Mouse (Mus musculus) heart, postnatal 36 days (tissue): ENCODE results near the gene Itpkb. TPM values are rescaled to one million over a fixed set of nuclear protein-coding genes. Genes with fewer than 3 reads are reported as not detected.
A peak's percentile ranks its signal among the peaks of the same experiment; 100 is the strongest.

Experiments
- DNase-seq, 2 experiments: peaks; one replicate each; pipeline ENCODE4 v3.0.0; 2021 to 2022
- intact Hi-C: fragments of 180-260 bp; cut with DNase I; formaldehyde crosslinking; loops from one replicate; pipeline ENCODE4 v1.15.1; 2025
- total RNA-seq, 2 experiments: library from RNA; stranded (reverse); gene quantifications; 2 replicates each; pipeline ENCODE4 v1.2.3; 2021

Itpkb gene
- total RNA-seq, 2 experiments from 2014 or later, result 55.1 to 60.7 TPM

- no peak for DNase-seq
- intact Hi-C loops, result no loop called here
These were observed 16.5 kb upstream of the Itpkb start for GRCm38 (mm10) chr1:180313517-180314440.

GRCm38 (mm10) chr1:180314641-180315040 lies 15.6 kb upstream of the Itpkb start:
- DNase-seq, result no peak
- intact Hi-C loops, result no loop called here

GRCm38 (mm10) chr1:180315127-180315526 lies 15.2 kb upstream of the Itpkb start:
- intact Hi-C loops, result no loop called here
- DNase-seq, result no peak

GRCm38 (mm10) chr1:180317450-180317849 lies 12.8 kb upstream of the Itpkb start:
- no peak for DNase-seq
- intact Hi-C loops, result no loop called here

- intact Hi-C loops, result no loop called here
- no peak for DNase-seq
These were observed 11.9 kb upstream of the Itpkb start for GRCm38 (mm10) chr1:180318407-180318806.

- intact Hi-C loops, result no loop called here
- DNase-seq, result no peak
These were observed 10.4 kb upstream of the Itpkb start for GRCm38 (mm10) chr1:180319895-180320294.

- DNase-seq, result no peak
- intact Hi-C loops, result no loop called here
These were observed 7.4 kb upstream of the Itpkb start for GRCm38 (mm10) chr1:180322896-180323295.

GRCm38 (mm10) chr1:180323491-180323890 lies 6.8 kb upstream of the Itpkb start:
- no peak for DNase-seq
- intact Hi-C loops, result no loop called here

GRCm38 (mm10) chr1:180324271-180324670 lies 6.0 kb upstream of the Itpkb start:
- DNase-seq, result no peak
- intact Hi-C loops, result no loop called here

GRCm38 (mm10) chr1:180328794-180329665 lies 1.3 kb upstream of the Itpkb start:
- intact Hi-C loops, result no loop called here
- DNase-seq, result no peak

- intact Hi-C loops, result loop anchor here (1.0 to 2.0 kb wide), 4 partner anchors 27 to 78 kb away; no protein-coding TSS in a partner anchor
- DNase-seq, result no peak
These were observed 579 bp upstream of the Itpkb start for GRCm38 (mm10) chr1:180329706-180330105.

- intact Hi-C loops, result loop anchor here (1.0 to 2.0 kb wide), 5 partner anchors 28 to 76 kb away; no protein-coding TSS in a partner anchor
- DNase-seq, result peak; percentile 58 to 83
These were observed 641 bp downstream of the Itpkb start for GRCm38 (mm10) chr1:180330707-180331545.

- intact Hi-C loops, result loop anchor here (1.0 to 2.0 kb wide), 4 partner anchors 29 to 63 kb away; no protein-coding TSS in a partner anchor
- DNase-seq, result peak; percentile 50 to 66
These were observed 1.3 kb downstream of the Itpkb start for GRCm38 (mm10) chr1:180331546-180332075.

GRCm38 (mm10) chr1:180332076-180332927 lies 2.0 kb downstream of the Itpkb start:
- intact Hi-C loops, result no loop called here
- DNase-seq, result peak; percentile 41 to 63

GRCm38 (mm10) chr1:180332928-180333440 lies 2.7 kb downstream of the Itpkb start:
- intact Hi-C loops, result no loop called here
- DNase-seq, result no peak

GRCm38 (mm10) chr1:180333588-180333987 lies 3.3 kb downstream of the Itpkb start:
- intact Hi-C loops, result no loop called here
- DNase-seq, result peak; percentile 56 to 59

- DNase-seq, result no peak
- intact Hi-C loops, result no loop called here
These were observed 4.3 kb downstream of the Itpkb start for GRCm38 (mm10) chr1:180334541-180334940.

GRCm38 (mm10) chr1:180335513-180336375 lies 5.5 kb downstream of the Itpkb start:
- intact Hi-C loops, result loop anchor here (1.0 kb wide), 1 partner anchor 88 kb away; no protein-coding TSS in a partner anchor
- no peak for DNase-seq
